Mouse (Mus musculus) cerebral cortex, adult 2 months (tissue): ENCODE measurements around the gene Sytl1.

Source experiments
- WGBS: fragments of 180-500 bp; shearing (Covaris S2); methylation state at CpG from one replicate; pipeline ENCODE4 v1.1.7; 2018; 5-methylcytosine and 5-hydroxymethylcytosine counted together

Gene Sytl1

DNA sequence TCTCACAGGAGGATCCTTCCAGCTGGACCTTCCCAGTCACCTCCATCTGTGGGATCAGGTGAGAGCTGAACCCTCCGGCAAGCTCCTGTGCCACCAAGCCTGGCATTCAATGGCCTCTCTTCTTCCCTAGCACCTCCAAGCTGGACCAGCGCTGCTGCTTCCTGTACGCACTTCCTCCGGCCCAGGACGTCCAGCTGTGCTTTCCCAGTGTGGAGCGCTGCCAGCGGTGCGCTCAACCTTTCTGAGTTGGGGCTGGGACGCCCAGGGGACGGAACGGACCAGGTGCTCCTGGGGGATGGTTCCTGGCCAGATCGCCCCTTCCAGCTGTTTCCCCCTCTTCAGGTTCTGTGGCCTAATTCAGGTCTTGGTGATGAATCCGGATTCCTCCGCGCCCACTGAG lies 15.8 kb downstream of the Sytl1 start:
- 48% methylated on average over 15 of the region's 15 CpGs for WGBS

DNA sequence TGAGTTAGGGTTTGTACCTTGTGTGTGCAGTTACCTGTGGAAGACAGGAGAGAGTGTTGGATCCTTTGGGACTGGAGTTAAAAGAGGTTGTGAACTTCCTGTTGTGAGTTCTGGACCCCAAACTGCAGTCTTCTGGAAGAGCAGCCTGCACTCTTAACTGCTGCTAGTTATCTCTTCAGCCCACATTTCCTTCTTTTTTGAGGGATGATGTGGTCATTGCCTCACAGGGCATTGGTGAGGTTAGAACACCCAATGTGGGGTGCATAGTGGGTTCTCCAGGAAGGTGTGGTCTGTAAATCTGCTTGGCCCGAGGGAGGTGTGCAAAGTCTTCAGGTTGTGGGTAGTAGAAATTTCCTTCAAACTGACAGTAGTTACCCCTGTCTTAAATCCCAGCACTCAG lies 18.6 kb downstream of the Sytl1 start:
- WGBS = 89% methylated on average over 1 of the region's 1 CpGs

DNA sequence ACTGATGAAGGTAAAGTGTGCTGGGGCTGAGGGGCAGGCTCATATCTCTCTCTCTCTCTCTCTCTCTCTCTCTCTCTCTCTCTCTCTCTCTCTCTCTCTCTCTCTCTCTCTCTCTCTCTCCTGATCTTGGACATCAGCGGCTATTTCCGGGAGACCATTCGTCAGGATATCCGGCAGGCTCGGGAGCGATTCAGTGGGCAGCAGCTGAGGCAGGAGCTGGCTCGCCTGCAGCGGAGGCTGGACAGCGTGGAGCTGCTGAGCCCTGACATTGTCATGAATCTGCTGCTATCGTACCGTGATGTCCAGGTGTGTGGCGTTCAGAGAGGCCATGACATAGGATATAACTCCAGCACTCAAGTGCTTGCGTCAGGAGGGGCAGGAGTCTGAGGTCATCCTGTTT lies 19.4 kb downstream of the Sytl1 start:
- WGBS = 69% methylated on average over 13 of the region's 13 CpGs

DNA sequence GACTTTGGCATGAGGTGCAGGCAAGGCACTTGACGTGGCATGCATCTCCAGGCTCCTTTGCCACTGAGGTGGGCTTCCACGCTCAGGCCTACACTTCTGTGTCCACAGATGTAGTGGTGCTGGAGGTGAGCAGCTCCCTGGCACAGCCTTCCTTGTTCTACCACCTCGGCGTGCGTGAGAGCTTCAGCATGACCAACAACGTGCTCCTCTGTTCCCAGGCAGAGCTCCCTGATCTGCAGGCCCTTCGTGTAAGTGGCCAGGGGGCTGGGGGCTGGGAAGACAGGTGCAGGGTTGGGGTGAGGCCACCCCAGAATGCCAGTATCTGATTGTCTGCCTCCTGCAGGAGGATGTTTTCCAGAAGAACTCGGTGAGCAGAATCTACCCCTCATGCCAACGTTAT lies 20.2 kb downstream of the Sytl1 start:
- 78% methylated on average over 9 of the region's 9 CpGs for WGBS

DNA sequence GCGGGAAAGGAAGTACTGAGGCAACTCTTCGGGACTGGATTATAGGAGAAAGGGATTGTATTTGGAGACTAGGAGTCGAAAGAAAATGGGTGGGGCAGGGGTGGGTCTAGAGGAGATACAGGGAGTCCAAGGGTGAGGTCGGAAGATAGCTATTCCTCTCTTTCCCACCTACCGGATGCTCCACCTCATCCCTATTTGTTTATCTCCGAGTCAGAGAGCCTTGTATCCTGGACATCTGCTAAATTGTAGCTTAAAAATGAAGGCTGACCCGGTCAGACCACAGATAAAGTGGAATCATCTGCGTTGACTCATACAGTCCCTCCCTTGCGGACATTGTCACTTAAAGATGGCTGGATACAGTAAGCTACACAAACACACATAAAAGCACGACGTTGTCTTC lies 21.0 kb downstream of the Sytl1 start:
- WGBS = 38% methylated on average over 11 of the region's 11 CpGs

DNA sequence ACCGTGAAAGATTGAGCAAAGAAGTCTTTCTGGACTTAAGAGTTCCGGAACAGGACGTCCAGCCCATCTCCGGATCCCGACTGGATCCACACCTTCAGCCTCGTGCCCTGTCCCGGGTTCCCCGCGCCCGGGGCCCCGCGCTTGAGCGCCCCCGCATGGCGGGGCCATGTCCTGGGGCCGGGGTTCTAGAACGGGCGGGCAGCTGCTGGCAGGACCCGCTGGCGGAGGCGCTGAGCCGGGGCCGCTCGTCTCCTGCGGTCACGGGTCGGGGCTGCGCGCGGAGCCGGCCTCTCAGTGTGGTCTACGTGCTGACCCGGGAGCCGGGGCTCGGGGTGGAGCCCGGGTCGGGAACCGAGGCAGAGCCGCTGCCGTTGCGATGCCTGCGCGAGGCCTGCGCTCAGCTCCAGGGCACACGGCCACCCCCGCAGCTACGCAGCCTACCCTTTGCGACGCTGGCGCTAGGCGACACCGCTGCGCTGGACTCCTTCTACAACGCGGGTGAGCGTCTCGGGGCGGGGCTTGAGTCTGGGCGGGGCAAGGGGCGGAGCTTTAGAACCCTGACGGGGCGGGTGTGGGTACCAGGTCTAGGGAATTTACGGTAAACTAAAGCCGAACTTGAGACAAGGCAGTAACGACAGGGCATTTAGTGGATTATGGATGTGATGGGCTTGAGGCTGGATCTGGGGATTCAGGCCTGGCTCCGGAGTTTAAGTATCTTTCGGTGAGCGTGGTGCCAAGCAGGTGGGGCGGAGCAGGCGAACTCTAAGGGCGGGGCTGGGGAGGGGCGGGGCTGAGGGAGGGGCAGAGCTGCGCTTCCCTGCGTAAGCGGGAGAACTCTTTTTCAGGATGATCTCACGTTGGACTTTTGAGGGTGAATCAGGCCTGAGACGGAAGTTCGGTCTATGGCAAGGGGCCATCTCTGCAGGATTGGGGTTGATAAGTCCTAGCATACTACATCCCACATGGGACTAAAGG lies 21.7 kb downstream of the Sytl1 start:
- WGBS = 1% methylated on average over 78 of the region's 78 CpGs

DNA sequence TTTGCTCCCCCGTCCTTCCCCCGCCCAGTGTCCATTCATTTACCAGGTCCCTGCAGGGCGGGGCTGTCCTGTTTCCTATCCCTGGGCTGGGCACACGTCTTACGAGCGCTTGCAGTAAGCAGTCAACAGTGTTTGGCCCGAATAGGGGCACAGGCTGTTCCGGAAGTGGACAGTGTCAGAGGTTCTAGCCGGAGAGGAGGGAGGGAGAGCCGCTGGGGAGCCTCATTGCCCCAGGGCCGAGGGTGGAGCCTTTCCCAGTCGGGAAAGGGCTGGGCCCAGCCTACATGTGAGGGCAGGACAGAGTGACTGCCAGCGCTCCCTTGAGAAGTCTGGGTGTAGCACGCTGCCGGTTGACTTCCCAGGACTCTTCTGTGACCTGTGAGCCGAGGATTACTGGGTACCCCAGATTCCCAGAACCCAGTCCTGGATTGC lies 22.4 kb downstream of the Sytl1 start, which contains the start of gene Map3k6:
Map3k6 (plus strand) TSS at position 329 of the 432 bp plus-strand sequence.
- 34% methylated on average over 16 of the region's 16 CpGs for whole genome bisulfite sequencing

DNA sequence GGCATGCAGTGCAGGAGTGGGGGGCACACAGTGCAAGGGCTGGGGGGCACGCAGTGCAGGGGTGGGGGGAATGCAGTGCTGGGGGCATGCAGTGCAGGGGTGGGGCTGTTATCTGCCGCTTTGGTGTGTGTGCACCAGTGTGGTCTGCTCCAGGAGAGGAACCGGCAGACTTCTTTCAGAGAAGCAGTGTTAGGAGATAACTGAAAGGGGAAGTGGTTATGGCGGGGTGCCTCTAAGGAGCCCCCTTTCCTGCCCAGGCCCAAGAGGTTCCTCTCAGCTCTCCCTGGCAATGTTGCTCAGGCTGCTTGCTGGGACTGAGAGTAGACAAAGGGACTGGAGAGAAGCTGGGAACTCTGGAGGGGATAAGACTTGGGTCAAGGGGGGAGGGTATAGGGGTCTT lies 25.0 kb downstream of the Sytl1 start:
- 71% methylated on average over 4 of the region's 4 CpGs for WGBS

DNA sequence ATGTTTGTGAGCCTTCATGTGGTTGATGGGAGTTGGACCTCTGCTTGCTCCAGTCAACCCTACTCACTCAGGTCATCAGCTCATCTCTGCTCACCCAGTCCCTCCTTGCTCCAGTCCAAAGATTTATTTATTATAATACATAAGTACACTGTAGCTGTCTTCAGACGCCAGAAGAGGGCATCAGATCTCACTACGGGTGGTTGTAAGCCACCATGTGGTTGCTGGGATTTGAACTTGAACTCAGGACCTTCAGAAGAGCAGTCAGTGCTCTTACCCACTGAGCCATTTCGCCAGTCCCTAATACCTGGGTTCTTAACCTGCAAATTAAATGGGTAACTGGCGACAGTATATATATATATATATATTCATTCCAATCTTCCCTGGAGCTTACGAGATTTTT lies 27.5 kb downstream of the Sytl1 start:
- WGBS = 82% methylated on average over 5 of the region's 5 CpGs

DNA sequence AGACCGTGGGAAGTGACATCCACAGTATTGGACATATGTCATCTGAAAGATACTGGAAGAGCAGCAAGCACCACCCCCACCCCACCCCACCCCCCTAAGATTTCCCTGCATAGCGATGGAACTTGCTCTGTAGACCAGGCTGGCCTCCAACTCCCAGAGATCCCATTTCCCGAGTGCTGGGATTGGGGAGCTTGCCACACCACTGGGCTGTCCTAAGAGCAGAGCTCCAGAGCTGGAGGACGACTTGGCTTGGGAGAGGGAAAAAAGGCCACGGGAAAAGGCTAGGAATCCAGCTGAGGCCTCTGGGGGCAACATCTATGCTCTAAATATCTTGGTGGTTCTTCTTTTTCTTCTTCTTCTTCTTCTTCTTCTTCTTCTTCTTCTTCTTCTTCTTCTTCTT lies 28.1 kb downstream of the Sytl1 start:
- 72% methylated on average over 5 of the region's 5 CpGs for WGBS

DNA sequence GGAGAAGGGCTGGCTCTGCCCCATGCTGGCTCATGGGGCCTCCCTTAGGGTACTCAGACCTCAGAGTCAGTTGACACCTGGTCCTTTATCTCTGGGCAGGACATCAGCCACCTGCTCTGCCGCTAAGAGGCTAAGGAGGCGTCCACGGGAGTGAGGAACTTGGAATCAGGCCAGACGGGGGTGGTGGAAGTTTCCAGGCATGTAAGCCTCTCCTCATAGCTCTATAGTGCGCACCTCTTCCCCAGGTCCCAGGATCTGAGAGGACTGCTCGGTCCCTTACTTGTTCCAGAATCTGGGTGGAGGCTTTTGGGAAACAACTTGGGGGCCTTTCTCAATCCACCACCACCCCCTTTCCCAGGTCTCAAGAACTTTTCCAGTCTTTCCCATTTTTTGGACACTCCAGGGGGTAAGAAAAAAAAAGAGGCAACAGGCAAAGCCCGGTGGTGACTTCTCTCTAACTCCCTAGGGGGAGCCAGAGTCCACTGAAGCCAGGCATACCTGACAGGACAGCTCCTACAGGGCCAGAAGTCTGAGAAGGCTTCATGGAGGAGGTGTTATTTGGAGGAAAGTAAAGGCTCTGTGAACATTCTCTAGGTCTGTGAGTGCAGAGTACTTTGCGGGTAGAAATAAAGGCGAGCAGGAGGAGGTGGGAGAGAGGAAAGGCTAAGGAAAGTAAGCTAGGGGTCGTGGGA lies 29.5 kb downstream of the Sytl1 start:
- WGBS = 45% methylated on average over 10 of the region's 10 CpGs

DNA sequence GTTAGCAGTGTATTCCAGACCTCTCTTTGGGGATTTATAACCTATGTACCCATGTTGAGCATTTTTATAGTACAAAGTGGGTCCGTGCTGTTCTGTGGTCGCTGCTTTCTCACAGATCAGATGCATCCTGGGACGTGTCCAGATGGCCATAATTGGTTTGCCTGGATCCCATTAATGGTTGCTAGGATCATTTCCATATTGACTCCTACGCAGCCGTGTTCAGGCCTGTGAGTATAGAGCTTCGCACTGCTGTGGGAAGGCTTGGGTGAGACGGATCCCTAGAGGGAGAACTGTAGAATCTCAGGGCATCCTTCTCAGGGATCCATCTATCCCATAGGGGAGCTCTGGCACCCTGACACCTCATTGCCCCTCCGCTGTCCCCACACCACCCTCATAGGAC lies 33.3 kb downstream of the Sytl1 start:
- 79% methylated on average over 8 of the region's 8 CpGs for WGBS

DNA sequence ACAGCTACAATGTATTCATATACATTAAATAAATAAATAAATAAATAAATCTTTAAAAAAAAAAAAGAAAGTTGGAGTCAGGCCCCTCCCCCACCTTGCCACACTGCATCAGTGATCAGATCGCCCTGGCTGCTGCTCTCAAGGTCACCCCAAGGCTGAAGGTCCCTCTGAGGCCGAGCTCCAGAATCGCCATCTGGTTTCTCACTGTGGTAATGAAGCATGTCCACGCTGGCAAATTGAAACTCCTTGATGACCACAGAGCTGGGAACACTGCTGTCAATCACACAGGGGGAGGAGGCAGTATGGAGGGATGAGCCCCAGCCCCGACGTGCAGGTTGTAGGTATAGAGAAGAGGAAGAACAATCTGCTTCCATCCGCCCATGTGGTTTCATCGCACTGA lies 35.3 kb downstream of the Sytl1 start:
- WGBS = 64% methylated on average over 8 of the region's 8 CpGs

DNA sequence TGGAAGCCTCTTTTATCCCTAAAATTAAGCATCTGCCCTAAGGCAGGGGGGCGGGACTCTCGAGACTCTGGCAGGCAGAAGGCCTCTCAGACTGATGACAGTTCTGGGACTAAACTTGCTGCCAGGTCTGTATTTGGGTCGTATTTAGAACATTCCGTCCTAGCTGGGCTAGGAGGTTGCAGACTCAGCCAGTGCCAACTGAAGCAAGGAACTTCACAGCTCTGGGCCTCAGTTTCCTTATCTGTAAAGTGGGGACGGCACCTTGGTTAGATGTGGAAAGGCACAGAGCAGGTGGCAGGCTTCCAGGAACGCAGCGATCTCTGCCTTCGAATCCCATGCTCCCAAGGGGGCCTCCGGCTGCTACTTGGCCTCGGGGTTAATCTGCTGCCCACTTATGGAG lies 36.8 kb downstream of the Sytl1 start:
- WGBS = 63% methylated on average over 10 of the region's 10 CpGs

DNA sequence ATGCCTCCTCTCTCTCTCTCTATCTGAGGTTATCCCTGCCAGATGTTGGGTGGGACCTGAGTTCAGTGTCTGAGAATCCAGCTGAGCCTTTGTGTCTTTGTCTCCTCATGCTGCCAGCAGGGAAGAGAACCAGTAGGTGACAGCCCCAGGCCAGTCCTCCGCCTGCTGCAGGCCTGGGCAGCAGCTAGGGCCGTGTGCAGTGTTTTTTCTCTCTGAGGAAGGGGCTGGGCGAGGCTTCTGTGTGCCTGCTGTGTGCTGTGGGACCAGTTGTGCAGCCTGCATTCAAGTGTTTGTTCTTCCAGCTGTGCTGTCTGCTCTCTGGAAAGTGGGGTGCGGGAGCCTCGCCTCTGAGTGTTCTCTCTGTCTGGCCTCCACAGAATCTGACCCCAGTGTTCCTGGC lies 39.0 kb downstream of the Sytl1 start:
- 68% methylated on average over 5 of the region's 5 CpGs for WGBS

DNA sequence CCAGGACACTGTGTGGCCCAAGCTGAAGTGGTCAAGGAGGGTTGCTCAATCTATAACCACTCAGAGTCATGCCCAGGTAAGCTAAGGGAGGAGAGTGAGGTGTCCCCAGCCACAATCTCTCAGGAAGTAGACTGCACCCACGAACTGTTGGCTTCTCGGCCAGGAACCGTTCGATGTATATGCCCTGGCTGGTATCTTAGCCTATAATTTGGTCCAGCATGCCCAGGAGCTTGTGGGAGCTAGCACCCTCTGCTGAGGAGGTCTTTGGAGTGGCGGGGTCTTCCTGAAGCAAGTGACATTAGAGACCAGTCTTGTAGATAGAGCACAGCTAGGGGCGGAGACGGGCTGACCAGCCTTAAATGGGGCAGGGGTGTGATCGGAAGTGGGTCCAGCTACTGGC lies 41.2 kb downstream of the Sytl1 start:
- 90% methylated on average over 8 of the region's 8 CpGs for WGBS

DNA sequence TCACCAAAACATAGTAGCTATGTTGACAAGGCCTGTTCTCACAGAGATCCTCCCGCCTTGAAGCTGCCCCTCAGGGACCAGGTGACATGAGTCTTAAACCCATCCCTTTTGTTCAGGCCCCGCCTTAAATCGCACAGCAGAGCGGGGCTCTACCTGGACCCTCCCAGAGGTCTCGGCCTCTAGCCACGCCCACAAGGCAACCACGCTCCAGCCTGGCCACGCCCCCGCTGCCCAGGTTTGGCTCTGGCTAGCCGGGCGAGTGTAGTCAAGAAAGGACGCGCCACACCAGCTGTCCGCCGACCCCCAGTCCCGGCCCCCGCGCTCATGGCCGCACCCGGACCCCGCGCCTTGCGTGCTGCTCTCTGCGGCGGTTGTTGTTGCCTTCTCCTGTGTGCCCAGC lies 42.3 kb downstream of the Sytl1 start:
- 11% methylated on average over 25 of the region's 25 CpGs for WGBS

DNA sequence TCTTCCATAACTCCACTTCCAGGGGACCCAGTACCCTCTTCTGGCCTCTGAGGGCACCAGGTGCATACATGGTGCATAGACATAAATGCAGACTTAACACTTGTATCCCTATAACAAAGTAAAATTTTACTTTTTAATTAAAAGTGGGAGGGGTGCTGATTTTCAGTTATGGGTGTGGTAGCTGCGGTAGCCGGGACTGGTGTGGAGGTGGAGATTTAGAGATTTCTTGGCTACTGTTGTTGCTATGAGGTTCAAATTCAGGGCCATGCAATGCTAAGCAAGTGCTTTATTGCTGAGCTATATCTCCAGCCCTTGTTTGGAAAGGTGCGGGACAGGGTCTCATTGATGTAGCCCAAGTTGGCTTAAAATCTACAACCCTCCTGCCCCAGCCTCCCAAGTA lies 44.2 kb downstream of the Sytl1 start:
- 84% methylated on average over 3 of the region's 3 CpGs for WGBS

DNA sequence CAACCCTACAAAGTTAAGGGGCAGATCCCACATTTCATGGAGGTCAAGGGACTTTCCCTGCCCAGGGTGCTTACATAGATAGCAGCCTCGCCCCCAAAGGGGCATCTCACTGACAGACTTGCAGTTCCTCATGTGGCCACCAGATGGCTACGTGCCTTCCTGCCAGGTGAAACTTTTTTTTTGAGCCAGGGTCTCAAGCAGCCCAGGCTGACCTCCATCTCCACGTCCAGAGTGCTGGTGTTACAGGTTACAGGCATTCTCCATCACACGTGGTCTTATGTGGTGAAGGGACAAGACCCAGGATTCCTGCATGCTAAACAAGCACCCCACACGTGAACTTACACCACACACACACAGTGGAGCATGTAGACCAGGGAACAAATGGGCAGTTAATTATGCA lies 45.3 kb downstream of the Sytl1 start:
- 11% methylated on average over 5 of the region's 5 CpGs for WGBS

DNA sequence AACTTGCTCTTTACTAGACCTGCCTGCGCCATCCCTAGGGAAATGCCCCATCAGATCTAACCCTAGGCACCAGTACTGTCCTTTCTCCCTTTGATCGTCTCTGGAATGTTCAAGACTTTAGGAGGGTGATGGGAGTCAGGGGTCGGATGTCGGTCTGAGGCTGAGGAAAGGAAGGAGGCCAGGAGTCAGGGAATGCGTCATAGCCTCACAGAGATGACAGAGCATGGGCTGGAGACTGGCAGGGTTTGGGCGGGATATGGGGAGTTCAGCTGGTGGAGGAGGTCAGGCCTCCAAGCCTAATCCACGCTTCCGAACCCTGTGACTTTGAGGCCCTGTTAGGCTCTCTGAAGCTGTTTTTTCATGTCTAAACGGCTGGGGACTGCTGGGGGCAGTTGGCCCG lies 49.3 kb downstream of the Sytl1 start:
- WGBS = 54% methylated on average over 10 of the region's 10 CpGs

DNA sequence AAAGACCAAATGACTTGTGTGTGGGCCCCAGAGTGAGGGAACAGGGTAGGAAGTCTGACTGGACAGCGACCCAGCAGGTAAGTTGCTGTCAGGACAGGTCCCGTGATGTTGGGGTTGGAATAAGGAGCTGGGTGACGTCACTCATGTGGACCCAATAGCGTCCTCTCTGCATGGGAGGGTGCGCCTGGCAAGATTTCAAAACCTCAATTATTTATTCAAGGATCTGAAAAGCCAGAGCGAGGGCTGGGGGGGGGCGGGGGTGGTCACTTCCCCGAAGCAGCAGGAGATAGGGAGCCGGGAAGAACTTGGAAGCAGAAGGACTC lies 49.7 kb downstream of the Sytl1 start:
- 1% methylated on average over 9 of the region's 9 CpGs for WGBS

DNA sequence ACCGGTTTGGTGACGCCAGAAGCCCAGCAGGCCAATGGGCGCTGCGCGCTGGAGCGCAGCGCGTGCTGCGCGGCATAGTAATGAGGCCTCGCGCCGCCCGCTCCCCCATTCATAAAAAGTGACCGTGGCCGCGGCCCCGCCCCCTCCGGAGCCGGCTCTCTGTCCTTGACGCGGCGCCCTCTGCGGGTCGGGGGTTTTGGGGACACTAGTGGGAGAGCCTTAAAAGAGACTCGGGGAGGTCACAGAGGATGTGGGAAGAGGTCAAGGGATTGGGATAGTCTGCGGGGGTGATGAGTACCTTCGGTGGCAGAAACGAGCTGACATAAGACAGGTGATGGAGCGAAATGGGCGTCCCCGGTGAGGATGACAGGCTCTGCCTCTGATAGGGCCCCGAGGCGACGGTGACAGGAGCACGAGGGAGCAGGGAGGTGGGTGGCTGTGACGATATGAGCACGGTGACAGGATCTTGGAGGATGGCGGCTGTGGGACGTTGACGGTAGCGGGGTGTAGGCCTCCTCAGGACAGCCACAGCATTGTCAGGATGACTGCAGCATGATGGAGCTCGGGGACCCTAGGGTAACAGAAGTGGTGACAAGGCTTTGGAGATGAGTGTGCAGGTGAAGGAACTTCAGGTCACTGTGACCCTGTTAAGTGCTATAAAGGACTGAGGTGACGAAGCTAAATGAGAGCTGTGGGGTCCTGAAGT lies 50.2 kb downstream of the Sytl1 start:
- 1% methylated on average over 44 of the region's 44 CpGs for WGBS
